Mouse (Mus musculus): ENCODE data around the gene Ly6c1.
"Not testable (repeated sequence)": the region's sequence is repeated elsewhere in the genome, so short reads cannot be mapped to it uniquely, and the experiment has no call there.

The Ly6c1 gene

GRCm38 (mm10) chr15:75048642-75049261 is at the start of gene Ly6c1:
Gene Ly6c1 (minus strand): TSS chr15:75048830.
- DNase-seq, result not testable (repeated sequence)

DNA sequence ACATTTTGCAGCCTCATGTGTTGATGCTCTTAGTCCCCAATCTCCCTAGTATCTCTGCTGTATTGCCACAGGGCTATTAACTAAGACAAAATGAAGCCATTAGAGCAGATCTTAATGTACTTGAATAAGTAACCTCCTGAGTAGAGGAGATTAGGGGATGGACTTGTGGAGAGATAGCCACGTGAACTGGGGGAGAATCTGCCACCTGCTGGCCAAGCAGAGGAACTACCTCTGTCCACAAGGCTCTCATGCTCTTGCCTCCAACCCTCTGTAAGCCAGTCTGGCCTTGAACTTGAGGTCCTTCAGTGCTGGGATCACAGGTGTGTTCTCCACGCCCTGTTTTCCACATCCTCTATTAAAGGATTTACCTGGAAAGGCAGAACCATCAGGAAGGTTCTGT is 39.4 kb upstream of the Ly6c1 start:
- DNase-seq, result peak; percentile 8 to 9

DNA sequence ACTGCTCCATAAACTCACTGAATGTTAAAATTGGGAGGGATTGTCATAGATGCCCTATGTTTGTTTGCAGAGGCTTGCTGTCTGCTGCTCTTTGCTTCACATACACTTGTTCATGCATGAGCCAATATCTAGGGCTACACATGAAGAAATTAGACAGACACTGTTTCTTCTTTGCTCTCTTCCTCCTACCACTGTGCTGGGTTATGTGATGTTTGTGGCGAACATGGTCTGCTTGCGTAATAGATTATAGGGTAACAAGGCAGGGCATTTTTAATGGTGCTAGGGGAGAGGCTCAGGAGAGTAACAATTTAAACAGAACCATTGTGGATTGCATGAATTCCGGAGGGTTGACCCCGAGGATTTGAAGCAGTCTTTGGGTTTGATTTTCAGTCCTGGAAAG is 21.3 kb upstream of the Ly6c1 start:
- no peak for DNase-seq

- DNase-seq, result peak; percentile 48 to 61
Observed at GRCm38 (mm10) chr15:75062030-75062574, 13.5 kb upstream of the Ly6c1 start.

DNA sequence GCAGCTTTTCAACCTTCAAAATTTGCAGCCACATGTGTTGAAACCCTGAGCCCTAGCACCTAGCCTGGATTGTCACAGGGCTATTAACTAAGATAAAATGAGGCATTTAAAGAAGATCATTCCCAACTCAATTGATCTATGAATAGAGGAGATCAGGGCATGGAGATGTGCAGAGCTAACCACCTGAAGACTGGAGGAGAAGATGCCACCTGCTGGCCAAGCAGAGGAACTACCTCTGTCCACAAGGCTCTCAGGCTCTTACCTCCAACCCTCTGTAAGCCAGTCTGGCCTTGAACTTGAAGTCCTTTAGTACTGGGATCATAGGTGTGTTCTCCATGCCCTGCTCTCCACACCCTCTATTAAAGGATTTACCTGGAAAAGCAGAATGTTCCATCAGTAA is 11.9 kb upstream of the Ly6c1 start:
- DNase-seq, result peak; percentile 38 to 58

- DNase-seq, result no peak
Observed at GRCm38 (mm10) chr15:75055985-75056384, 7.4 kb upstream of the Ly6c1 start.

DNA sequence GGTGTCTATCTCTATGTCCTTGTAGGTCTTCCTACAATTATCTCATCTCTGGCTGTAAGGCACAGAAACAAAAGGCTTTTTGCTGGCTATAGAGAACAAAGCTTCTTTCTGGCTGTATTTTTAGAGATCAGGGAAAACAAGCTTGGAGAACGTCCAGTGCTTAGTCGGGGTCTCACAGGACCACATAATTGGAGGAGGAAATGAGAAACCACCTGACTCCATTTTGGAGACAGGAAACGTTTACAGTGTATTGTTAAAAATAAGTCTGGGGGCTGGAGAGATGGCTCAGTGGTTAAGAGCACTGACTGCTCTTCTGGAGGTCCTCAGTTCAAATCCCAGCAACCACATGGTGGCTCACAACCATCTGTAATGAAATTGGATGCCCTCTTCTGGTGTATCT is 6.8 kb upstream of the Ly6c1 start:
- not testable (repeated sequence) for DNase-seq

DNA sequence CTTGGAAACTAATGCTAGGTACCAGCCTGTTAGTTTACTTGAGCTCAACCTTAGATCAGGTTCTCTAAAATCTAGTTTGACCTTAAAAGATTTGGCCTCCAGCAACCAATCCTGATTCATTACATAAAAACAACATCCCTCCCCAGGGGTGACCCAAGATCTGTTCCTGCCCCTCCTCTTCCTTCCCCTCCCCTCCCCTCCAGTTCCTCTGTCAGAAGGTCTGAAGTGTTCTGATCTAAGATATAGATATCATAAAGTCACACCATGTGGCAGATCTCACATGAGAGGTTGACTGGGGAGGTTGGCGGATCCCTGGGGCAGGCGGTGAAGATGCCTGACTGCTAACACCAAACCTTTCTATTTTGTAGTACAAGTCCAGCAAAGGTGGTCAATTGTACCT is 3.8 kb upstream of the Ly6c1 start:
- DNase-seq, result not testable (repeated sequence)

GRCm38 (mm10) chr15:75051141-75051540 is 2.5 kb upstream of the Ly6c1 start:
- DNase-seq, result not testable (repeated sequence)

DNA sequence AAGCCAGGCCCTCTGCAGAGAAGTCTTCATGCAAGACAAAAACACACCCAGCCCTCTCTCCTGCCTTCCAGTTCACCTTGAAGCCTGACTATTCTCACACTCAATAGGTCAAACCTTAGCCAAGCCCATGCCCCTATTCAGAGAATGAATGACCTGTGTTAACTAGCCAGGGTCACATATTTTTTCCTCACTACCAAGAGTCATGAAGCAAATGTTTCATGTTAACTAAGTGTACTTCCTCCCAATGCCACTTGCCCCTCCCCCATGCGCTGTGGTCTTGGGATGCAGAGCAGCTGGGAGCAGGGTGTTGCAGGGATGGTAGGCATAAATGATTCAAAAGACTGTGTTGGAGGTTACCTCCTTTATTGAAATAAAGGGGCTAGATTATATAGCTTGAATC is 2.0 kb upstream of the Ly6c1 start:
- not testable (repeated sequence) for DNase-seq

- not testable (repeated sequence) for DNase-seq
Observed at GRCm38 (mm10) chr15:75049811-75050210, 1.2 kb upstream of the Ly6c1 start.

- not testable (repeated sequence) for DNase-seq
Observed at GRCm38 (mm10) chr15:75047970-75048320, 685 bp downstream of the Ly6c1 start.

GRCm38 (mm10) chr15:75047313-75047969 is 1.2 kb downstream of the Ly6c1 start:
- not testable (repeated sequence) for DNase-seq

GRCm38 (mm10) chr15:75045501-75045900 is 3.1 kb downstream of the Ly6c1 start:
- not testable (repeated sequence) for DNase-seq

DNA sequence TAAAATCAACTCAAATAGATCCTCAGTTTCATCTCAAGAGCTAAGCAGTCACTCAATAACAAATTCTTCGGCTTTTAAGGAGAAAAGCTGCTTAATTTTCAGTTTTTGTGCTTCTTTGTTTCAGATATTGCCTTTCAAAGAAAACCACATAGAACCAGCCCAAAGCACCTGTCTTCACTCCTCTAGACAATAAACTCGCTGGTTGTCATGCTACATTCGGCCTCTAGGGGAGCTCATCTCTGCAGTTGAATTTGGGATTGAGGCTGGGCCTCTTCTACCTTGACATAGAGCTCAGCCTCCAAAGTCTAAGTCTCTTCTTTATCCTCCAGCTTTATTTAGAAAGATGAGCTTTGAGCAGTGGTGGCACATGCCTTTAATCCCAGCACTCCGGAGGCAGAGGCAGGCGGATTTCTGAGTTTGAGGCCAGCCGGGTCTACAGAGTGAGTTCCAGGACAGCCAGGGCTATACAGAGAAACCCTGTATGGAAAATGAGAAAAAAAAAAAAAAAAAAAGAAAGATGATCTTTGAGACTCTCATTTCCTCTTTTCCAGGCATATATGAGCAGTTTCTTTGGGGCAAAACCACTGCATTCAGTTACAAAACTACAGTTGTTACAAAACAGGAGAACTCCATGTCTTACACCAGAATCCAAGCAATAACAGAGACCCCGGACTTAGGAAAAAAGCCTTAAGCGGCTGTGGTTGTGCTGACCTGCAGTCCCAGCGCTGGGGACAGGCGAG is 27.4 kb downstream of the Ly6c1 start:
- DNase-seq, result not testable (repeated sequence)

DNA sequence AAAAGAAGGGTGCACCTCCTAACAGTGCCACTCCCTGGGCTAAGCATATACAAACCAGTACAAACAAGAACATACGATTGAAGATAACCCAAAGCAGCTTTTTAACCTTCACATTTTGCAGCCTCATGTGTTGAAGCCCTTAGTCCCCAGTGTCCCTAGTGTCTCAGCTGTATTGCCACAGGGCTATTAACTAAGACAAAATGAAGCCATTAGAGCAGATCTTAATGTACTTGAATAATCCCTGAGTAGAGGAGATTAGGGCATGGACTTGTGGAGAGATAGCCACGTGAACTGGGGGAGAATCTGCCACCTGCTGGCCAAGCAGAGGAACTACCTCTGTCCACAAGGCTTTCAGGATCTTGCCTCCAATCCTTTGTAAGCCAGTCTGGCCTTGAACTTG is 29.2 kb downstream of the Ly6c1 start:
- DNase-seq, result peak in 1 of 2 experiments; percentile 10
